Mouse (Mus musculus): ENCODE results near the gene Gm20661.

- no peak for TF ChIP-seq CTCF (IDR thresholded peaks at IDR 0.05; ENCODE audit: borderline replicate concordance, insufficient read depth, low read depth, low read length)
- no peak for TF ChIP-seq POLR2A (IDR thresholded peaks at IDR 0.05; ENCODE audit: borderline replicate concordance, insufficient read depth, low read length)
These were observed 52.7 kb downstream of the Gm20661 start for GRCm38 (mm10) chr9:108035331-108036156.

Data from cerebellum, adult 2 months (tissue).